Mouse (Mus musculus) ES-E14 (cell line): ENCODE data around the gene Tmem150b.

Experiments used
- CHD2 ChIP-seq: IDR thresholded peaks from 2 replicates; pipeline ENCODE4 v1.6.1; 2014; ENCODE audit warnings: mild to moderate bottlenecking, low read depth, low read length, inconsistent platforms
- MAFK ChIP-seq: IDR thresholded peaks from 2 replicates; pipeline ENCODE4 v1.6.1; 2014; ENCODE audit warnings: mild to moderate bottlenecking, low read depth, low read length, inconsistent platforms; ENCODE audit not compliant: insufficient read depth
- ZNF384 ChIP-seq: IDR thresholded peaks from 2 replicates; pipeline ENCODE4 v1.6.1; 2012; ENCODE audit warnings: low read depth, low read length, inconsistent platforms

GRCm38 (mm10) chr7:4659911-4660443 is 65.1 kb downstream of the Tmem150b start:
- no peak for TF ChIP-seq MAFK
- TF ChIP-seq ZNF384 = no peak
- TF ChIP-seq CHD2 = no peak
